Mouse (Mus musculus): Measurements from ENCODE around the gene Col23a1.

The Col23a1 gene

GRCm38 (mm10) chr11:51389763-51390162 lies 100.0 kb downstream of the Col23a1 start:
- DNase-seq: no peak

- DNase-seq: no peak
These were observed 100.8 kb downstream of the Col23a1 start for GRCm38 (mm10) chr11:51390521-51390920.

- DNase-seq: peak; percentile 93
These were observed 101.8 kb downstream of the Col23a1 start for GRCm38 (mm10) chr11:51391548-51391947.

GRCm38 (mm10) chr11:51394301-51394865 lies 104.7 kb downstream of the Col23a1 start:
- no peak for DNase-seq

- no peak for DNase-seq
These were observed 106.7 kb downstream of the Col23a1 start for GRCm38 (mm10) chr11:51396451-51396850.

GRCm38 (mm10) chr11:51398084-51398483 lies 108.4 kb downstream of the Col23a1 start:
- DNase-seq: no peak

GRCm38 (mm10) chr11:51400356-51400755 lies 110.6 kb downstream of the Col23a1 start:
- DNase-seq: no peak

GRCm38 (mm10) chr11:51401481-51402128 lies 111.9 kb downstream of the Col23a1 start:
- DNase-seq: no peak

- DNase-seq: no peak
These were observed 114.2 kb downstream of the Col23a1 start for GRCm38 (mm10) chr11:51403886-51404285.

GRCm38 (mm10) chr11:51404865-51405440 lies 115.2 kb downstream of the Col23a1 start:
- no peak for DNase-seq

- DNase-seq: no peak
These were observed 116.8 kb downstream of the Col23a1 start for GRCm38 (mm10) chr11:51406531-51406930.

GRCm38 (mm10) chr11:51407351-51407750 lies 117.6 kb downstream of the Col23a1 start:
- DNase-seq: no peak

- no peak for DNase-seq
These were observed 121.1 kb downstream of the Col23a1 start for GRCm38 (mm10) chr11:51410771-51411170.

- no peak for DNase-seq
These were observed 124.8 kb downstream of the Col23a1 start for GRCm38 (mm10) chr11:51414520-51414919.

GRCm38 (mm10) chr11:51415049-51415688 lies 125.4 kb downstream of the Col23a1 start:
- DNase-seq: no peak

- no peak for DNase-seq
These were observed 129.1 kb downstream of the Col23a1 start for GRCm38 (mm10) chr11:51418807-51419206.

GRCm38 (mm10) chr11:51421878-51422277 lies 132.2 kb downstream of the Col23a1 start:
- DNase-seq: no peak

- DNase-seq: no peak
These were observed 133.0 kb downstream of the Col23a1 start for GRCm38 (mm10) chr11:51422713-51423112.

GRCm38 (mm10) chr11:51426155-51426554 lies 136.4 kb downstream of the Col23a1 start:
- no peak for DNase-seq

GRCm38 (mm10) chr11:51429428-51430179 lies 139.9 kb downstream of the Col23a1 start:
- no peak for DNase-seq

- no peak for DNase-seq
These were observed 140.5 kb downstream of the Col23a1 start for GRCm38 (mm10) chr11:51430180-51430578.

GRCm38 (mm10) chr11:51431287-51431686 lies 141.6 kb downstream of the Col23a1 start:
- no peak for DNase-seq

GRCm38 (mm10) chr11:51431968-51432367 lies 142.2 kb downstream of the Col23a1 start:
- no peak for DNase-seq
